Mouse (Mus musculus): ENCODE measurements around the gene Ankmy1. TPM values are rescaled to one million over a fixed set of nuclear protein-coding genes. Genes with fewer than 3 reads are reported as not detected.

Gene Ankmy1
- polyA plus RNA-seq, 1 experiment from 2014 or later: 0.61 TPM

DNA sequence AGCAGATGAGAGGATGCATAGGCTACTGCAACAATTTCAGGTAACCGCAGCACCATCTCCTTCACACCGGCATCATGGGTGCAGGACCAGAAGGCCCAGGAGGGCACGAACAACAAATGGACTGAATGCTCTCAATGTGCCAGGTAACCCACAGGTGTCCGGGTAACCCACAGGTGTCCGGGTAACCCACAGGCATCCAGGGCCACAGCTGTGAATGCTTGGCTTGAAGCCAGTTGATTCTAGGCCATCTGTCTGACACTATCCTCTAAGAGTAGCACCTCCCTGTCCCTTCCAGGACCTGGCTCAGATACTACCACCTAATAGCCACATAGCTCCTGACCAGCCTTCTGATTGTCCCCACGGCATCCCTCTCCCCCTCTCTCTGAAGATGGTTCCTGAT lies 20.7 kb downstream of the Ankmy1 start:
- ATAC-seq (ENCODE audit: low FRiP score, low read depth): no peak
- Histone ChIP-seq H3K4me1 (replicated peaks) (no peaks in the 10 kb centered on the region), H3K9ac (no peak overlapping the region), H3K9me3 (no peaks in the 10 kb centered on the region), H3K4me3 (no peak overlapping the region), H3K27ac (replicated peaks) (no peak overlapping the region), H3K36me3 (no peaks in the 10 kb centered on the region), H3K27me3 (no peaks in the 10 kb centered on the region), H3K4me2 (no peak overlapping the region)
- 86% methylated on average over 6 of the region's 6 CpGs for WGBS

DNA sequence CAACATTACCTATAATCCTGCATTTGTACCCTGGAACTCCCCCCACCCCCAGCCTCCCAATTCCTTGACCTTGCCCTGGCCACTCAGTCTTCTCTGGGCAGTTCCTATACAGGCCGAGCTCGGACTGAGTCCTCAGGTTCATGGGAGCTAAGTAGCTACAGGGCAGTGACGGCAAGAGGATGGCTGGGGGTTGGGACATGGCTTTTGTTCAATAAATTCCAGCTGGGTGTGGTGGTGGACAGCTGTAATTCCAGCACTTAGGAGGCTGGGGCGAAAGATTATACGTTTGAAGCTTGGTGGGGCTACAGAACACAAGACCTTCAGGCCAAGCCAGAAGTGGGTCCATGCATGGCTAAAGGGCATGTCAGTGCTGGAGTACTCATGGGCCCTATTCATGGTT lies 22.6 kb downstream of the Ankmy1 start:
- no peaks in the 10 kb centered on the region for H3K27me3 ChIP-seq
- H3K9me3 ChIP-seq: no peaks in the 10 kb centered on the region
- no peak overlapping the region for H3K9ac ChIP-seq
- H3K4me2 ChIP-seq: no peak overlapping the region
- H3K36me3 ChIP-seq: no peaks in the 10 kb centered on the region
- ATAC-seq (ENCODE audit: low FRiP score, low read depth): no peak
- no peak overlapping the region for H3K4me3 ChIP-seq
- WGBS: 84% methylated on average over 5 of the region's 5 CpGs
- H3K4me1 ChIP-seq (replicated peaks): no peaks in the 10 kb centered on the region
- H3K27ac ChIP-seq (replicated peaks): no peak overlapping the region

DNA sequence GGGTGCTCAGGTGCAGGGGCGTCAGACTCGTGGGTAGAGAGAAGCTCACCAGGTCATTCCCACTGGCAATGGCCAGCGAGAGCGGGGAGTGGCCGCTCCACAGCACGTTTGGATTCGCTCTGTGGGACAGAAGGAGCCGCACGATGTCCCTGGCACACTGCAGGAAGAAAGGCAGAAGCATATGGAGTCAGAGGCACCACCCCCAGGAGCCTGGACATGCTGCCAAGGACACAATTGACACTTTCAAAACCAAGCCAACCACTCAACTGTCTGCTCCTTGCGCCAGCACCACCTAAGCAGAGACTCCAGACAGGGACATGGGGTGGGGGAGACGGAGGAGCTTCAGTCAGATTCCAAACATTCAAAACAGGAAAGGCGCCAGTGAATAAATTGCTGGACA lies 23.4 kb downstream of the Ankmy1 start:
- no peak overlapping the region for H3K9ac ChIP-seq
- H3K27me3 ChIP-seq: no peaks in the 10 kb centered on the region
- 80% methylated on average over 12 of the region's 12 CpGs for WGBS
- no peaks in the 10 kb centered on the region for H3K9me3 ChIP-seq
- H3K36me3 ChIP-seq: no peaks in the 10 kb centered on the region
- ATAC-seq (ENCODE audit: low FRiP score, low read depth): no peak
- no peaks in the 10 kb centered on the region for H3K4me1 ChIP-seq (replicated peaks)
- H3K27ac ChIP-seq (replicated peaks): no peak overlapping the region
- H3K4me2 ChIP-seq: no peak overlapping the region
- no peak overlapping the region for H3K4me3 ChIP-seq

DNA sequence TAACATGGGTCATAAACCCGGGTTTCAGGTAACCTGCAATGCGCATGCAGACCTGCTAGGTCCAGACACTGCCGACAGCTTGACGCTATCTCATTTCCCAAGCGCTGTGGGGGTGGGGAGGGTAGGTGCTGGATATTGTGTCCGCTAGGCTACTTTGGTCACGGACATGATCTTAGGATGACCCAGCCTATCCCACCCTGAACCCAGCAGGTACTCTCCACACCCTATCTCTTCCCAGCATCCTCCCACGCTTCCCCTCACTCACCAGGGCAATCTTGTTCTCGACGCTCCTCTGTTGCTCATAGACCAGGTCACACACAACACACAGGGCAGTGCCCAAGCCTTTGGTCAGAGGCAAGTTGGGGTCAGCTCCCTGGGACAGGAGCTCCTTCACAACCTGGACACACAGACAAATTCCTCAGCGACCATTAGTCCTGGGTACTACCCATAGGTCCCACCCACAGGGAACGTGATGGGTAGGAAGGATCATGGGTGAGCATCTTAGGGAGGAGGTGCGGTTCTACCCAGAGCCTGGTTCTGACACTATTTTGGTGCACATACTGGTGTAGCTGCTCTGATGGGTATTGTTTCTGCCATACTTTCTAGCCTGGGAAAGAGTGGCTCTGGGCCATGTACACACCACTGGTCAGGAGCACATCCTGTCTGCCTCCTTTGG lies 24.5 kb downstream of the Ankmy1 start:
- Histone ChIP-seq H3K27ac (replicated peaks) (no peak overlapping the region), H3K4me2 (no peak overlapping the region), H3K36me3 (no peaks in the 10 kb centered on the region), H3K4me1 (replicated peaks) (no peaks in the 10 kb centered on the region), H3K9ac (no peak overlapping the region), H3K4me3 (no peak overlapping the region), H3K27me3 (no peaks in the 10 kb centered on the region), H3K9me3 (no peaks in the 10 kb centered on the region)
- 89% methylated on average over 13 of the region's 13 CpGs for WGBS
- no peak for ATAC-seq (ENCODE audit: low FRiP score, low read depth)

DNA sequence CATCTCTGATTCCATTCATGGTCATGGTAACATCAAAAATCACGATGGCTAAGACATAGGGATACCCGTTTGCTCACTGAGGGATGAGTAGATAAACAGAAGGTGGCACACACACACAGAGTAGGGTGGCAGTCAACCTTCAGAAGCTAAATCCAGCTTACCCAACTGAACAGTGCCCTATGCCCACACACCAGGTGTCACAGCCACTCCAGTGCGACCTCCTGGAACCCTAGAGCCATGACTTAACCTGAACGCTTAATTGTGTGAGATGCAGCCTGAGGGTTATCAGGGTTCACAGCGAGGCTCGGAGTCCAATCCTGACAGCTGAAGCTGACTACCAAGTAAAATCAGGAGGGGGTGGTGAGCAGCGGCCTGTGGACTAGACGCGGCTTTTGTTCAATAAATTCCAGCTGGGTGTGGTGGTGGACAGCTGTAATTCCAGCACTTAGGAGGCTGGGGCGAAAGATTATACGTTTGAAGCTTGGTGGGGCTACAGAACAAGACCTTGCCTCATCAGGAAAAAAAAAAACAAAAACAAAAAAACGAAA lies 25.2 kb downstream of the Ankmy1 start:
- no peak overlapping the region for H3K4me3 ChIP-seq
- H3K4me2 ChIP-seq: no peak overlapping the region
- H3K36me3 ChIP-seq: no peaks in the 10 kb centered on the region
- no peak overlapping the region for H3K9ac ChIP-seq
- H3K9me3 ChIP-seq: no peaks in the 10 kb centered on the region
- H3K27me3 ChIP-seq: no peaks in the 10 kb centered on the region
- WGBS: 70% methylated on average over 12 of the region's 12 CpGs
- H3K27ac ChIP-seq (replicated peaks): no peak overlapping the region
- no peak for ATAC-seq (ENCODE audit: low FRiP score, low read depth)
- H3K4me1 ChIP-seq (replicated peaks): no peaks in the 10 kb centered on the region

DNA sequence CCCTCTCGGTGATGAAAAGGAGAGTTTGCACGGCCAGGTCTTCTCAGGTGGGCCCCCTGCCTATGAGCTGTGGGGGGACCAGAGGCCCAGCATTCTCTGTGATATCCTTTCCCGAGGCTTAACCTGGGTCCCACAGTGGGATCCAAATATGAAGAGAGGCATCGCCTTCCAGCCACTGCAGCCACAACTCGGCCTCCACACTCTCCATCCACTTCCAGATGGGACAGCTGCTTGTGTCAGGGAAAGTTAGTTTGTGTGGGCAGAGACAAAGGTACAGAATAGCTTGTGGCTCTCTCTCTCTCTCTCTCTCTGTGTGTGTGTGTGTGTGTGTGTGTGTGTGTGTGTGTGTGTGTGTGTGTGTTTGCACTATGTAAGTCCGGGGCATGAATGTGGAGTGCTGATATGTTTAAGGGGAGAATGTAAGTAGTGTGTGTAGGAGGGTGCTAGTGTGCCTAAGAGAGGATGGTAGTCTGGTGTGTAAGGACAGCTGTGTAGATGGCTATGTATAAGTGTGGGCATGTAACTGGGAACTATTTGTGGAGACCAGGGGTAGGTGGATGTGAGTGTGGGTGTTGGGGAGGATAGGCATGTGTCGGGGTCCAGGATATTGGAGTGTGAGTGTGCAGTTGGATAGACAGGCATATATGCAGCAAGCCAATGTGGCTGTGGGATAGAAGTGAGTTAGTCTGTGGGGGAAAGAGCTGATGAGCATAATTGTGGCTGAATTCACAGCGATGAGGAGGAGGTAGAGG lies 27.2 kb downstream of the Ankmy1 start:
- H3K4me2 ChIP-seq: no peak overlapping the region
- no peaks in the 10 kb centered on the region for H3K27me3 ChIP-seq
- no peak overlapping the region for H3K9ac ChIP-seq
- no peaks in the 10 kb centered on the region for H3K9me3 ChIP-seq
- H3K27ac ChIP-seq (replicated peaks): no peak overlapping the region
- H3K4me1 ChIP-seq (replicated peaks): no peaks in the 10 kb centered on the region
- no peak for ATAC-seq (ENCODE audit: low FRiP score, low read depth)
- no peak overlapping the region for H3K4me3 ChIP-seq
- 81% methylated on average over 8 of the region's 8 CpGs for WGBS
- no peaks in the 10 kb centered on the region for H3K36me3 ChIP-seq

DNA sequence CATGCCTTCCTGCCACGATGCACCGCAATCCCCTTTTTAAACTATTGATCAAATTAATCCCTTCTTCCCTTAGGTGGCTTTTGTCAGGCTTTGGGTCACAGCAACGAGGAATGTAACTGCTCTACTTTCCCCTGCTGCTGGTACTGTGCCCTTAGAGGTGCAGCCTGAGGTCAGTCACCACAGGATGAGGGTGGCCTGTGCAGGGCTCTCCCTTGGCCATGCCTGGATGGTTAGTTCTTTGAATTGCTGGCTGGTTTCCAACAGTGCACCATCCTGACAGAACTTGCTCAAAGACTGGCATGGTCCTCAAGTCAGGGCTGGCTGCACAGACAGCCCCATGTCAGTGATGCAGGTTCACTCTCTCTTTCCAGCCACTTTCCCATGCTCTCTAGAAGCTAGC lies 28.7 kb downstream of the Ankmy1 start:
- H3K27me3 ChIP-seq: no peaks in the 10 kb centered on the region
- no peak overlapping the region for H3K4me3 ChIP-seq
- no peak for ATAC-seq (ENCODE audit: low FRiP score, low read depth)
- H3K9me3 ChIP-seq: no peaks in the 10 kb centered on the region
- no peaks in the 10 kb centered on the region for H3K36me3 ChIP-seq
- H3K4me2 ChIP-seq: no peak overlapping the region
- H3K9ac ChIP-seq: no peak overlapping the region
- no peaks in the 10 kb centered on the region for H3K4me1 ChIP-seq (replicated peaks)
- H3K27ac ChIP-seq (replicated peaks): no peak overlapping the region
- WGBS: 70% methylated on average over 3 of the region's 3 CpGs

DNA sequence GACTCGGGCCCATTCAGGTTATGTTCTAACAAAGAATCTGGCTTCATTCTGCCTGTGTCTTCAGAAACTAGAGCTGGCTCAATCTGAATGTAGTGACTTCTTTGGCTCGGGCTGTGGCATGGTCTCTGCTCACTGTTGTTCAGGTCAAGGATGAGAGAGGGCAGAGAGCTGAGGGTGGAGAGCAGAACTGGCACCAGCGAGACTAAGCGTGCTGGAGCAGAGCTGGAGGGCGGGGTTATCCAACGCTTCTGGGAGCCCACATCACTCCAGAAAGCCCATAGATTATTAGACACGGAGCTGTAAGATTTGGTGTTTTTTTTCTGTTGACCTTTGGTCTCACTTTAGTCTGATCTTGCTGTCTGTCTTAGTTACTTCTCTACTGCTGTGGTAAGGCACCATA lies 30.0 kb downstream of the Ankmy1 start:
- H3K4me2 ChIP-seq: no peak overlapping the region
- H3K27me3 ChIP-seq: no peaks in the 10 kb centered on the region
- H3K4me3 ChIP-seq: no peak overlapping the region
- H3K36me3 ChIP-seq: no peaks in the 10 kb centered on the region
- WGBS: 86% methylated on average over 7 of the region's 7 CpGs
- no peaks in the 10 kb centered on the region for H3K9me3 ChIP-seq
- no peak overlapping the region for H3K9ac ChIP-seq
- no peak for ATAC-seq (ENCODE audit: low FRiP score, low read depth)
- no peaks in the 10 kb centered on the region for H3K4me1 ChIP-seq (replicated peaks)
- H3K27ac ChIP-seq (replicated peaks): no peak overlapping the region

DNA sequence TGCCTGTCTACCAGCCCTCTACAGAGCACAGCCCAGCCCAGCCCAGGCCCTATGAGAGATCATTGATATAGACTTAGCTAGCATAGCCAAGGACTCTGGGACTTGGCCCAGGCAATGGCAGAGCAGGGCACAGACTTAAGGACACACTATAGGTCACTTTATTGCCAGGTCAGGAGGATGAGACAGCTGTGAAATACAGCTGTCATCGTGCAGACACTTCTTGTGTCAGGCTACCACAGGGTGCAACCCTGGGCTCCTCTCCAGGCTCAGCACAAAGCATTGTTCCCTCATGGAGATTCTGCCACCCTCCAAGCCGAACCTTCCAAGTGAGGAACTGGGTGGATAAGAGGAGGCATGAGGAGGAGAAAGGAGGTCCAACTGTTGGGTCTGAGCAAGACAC lies 32.7 kb downstream of the Ankmy1 start:
- Histone ChIP-seq H3K9me3 (no peaks in the 10 kb centered on the region), H3K4me3 (no peak overlapping the region), H3K9ac (no peak overlapping the region), H3K36me3 (no peaks in the 10 kb centered on the region), H3K4me1 (replicated peaks) (no peaks in the 10 kb centered on the region; the same call in 1 of the 2 replicates), H3K27ac (replicated peaks) (no peak overlapping the region), H3K4me2 (no peak overlapping the region), H3K27me3 (no peaks in the 10 kb centered on the region)
- no peak for ATAC-seq (ENCODE audit: low FRiP score, low read depth)
- 79% methylated on average over 2 of the region's 2 CpGs for WGBS

DNA sequence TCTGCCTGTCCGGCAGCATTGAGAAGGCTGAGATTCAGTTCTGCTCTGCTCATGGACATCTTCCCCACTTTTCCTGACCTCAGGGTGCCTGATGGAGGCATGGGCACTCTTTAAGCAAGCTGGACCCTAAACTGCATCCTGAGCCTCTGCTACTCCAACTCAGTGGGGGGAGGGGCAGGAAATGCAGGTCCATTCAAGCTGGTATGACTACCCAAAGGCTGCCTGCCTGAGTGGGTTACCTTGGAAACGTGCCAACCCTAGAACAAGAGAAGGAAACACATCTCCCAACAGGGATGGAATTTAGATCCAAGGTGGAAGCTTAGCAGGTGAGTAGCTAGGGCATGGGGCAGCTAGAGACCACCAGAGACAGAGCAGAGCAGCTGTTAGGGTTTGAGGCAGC lies 36.5 kb downstream of the Ankmy1 start:
- H3K4me3 ChIP-seq: no peak overlapping the region
- no peak overlapping the region for H3K27ac ChIP-seq (replicated peaks)
- no peaks in the 10 kb centered on the region for H3K36me3 ChIP-seq
- H3K9ac ChIP-seq: no peak overlapping the region
- H3K27me3 ChIP-seq: no peaks in the 10 kb centered on the region
- no peaks in the 10 kb centered on the region; the same call in 1 of the 2 replicates for H3K4me1 ChIP-seq (replicated peaks)
- 65% methylated on average over 2 of the region's 2 CpGs for WGBS
- H3K9me3 ChIP-seq: no peaks in the 10 kb centered on the region
- H3K4me2 ChIP-seq: no peak overlapping the region
- no peak for ATAC-seq (ENCODE audit: low FRiP score, low read depth)

DNA sequence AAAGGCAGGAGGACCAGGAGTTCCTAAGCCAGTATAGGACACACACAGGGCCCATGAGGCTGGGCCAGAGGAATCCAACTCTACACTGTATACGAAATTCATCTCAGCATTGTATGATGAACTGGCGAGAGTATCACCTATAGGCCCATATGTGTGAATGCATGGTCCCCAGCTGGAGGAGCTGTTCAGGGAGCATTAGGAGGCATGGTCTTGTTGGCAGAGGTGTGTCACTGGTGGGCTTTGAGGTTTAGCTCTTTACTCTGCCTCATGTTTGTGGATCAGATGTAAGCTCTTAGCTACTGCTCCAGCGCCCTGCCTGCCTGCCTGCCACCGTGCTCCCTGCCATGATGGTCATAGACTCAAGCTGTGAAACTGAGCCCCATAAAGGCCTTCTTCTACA lies 39.4 kb downstream of the Ankmy1 start:
- peaks cover 19% of the 10 kb centered on the region for H3K36me3 ChIP-seq
- ATAC-seq (ENCODE audit: low FRiP score, low read depth): no peak
- H3K27ac ChIP-seq (replicated peaks): no peak overlapping the region
- H3K4me2 ChIP-seq: no peak overlapping the region
- no peaks in the 10 kb centered on the region for H3K9me3 ChIP-seq
- 85% methylated on average over 4 of the region's 4 CpGs for WGBS
- H3K4me3 ChIP-seq: no peak overlapping the region
- H3K4me1 ChIP-seq (replicated peaks): no peaks in the 10 kb centered on the region; the same call in 1 of the 2 replicates
- H3K9ac ChIP-seq: no peak overlapping the region
- H3K27me3 ChIP-seq: no peaks in the 10 kb centered on the region

DNA sequence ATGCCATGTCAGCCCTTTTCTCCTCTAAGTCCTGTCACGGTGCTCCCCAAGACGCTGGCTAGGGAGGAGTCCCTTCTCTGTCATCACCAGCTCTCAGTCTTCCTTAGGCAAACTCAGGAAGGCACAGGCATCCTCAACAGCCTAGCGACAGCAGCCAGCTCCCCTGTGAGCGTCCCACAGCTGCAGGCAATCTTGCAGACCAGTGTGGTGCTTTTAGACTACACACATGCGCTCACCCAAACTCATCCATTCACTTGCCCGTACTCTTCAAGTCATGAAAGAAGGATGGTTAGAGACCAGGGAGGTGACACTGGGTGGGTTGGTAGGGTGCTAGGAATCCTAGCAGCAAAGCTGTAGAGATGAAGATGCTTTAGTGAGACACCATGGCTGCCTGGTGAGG lies 41.2 kb downstream of the Ankmy1 start:
- no peaks in the 10 kb centered on the region for H3K27me3 ChIP-seq
- ATAC-seq (ENCODE audit: low FRiP score, low read depth): peak; percentile 4
- no peak overlapping the region for H3K9ac ChIP-seq
- peak overlapping the region; percentile 54 for H3K27ac ChIP-seq (replicated peaks)
- no peaks in the 10 kb centered on the region; the same call in 1 of the 2 replicates for H3K4me1 ChIP-seq (replicated peaks)
- H3K9me3 ChIP-seq: no peaks in the 10 kb centered on the region
- peaks cover 36% of the 10 kb centered on the region for H3K36me3 ChIP-seq
- no peak overlapping the region for H3K4me3 ChIP-seq
- no peak overlapping the region for H3K4me2 ChIP-seq
- 79% methylated on average over 6 of the region's 6 CpGs for WGBS
